Mouse (Mus musculus): Measurements from ENCODE around the gene Szrd1.

- TF ChIP-seq CTCF (IDR thresholded peaks at IDR 0.05; ENCODE audit: control insufficient read depth, insufficient read depth, low read length) (no peak), POLR2A (IDR thresholded peaks at IDR 0.05; ENCODE audit: borderline replicate concordance, control insufficient read depth, low read depth, low read length) (no peak)
Observed at GRCm38 (mm10) chr4:141165744-141166292, 26.2 kb upstream of the Szrd1 start.
